Mouse (Mus musculus) Patski (cell line): Measurements from ENCODE around the gene Mat2a. TPM values are rescaled to one million over a fixed set of nuclear protein-coding genes. Genes with fewer than 3 reads are reported as not detected.
A peak's percentile ranks its signal among the peaks of the same experiment; 100 is the strongest.
"Not testable (repeated sequence)": the region's sequence is repeated elsewhere in the genome, so short reads cannot be mapped to it uniquely, and the experiment has no call there.

Experiments used
- ATAC-seq: fragments of 100-300 bp; one replicate; pipeline ENCODE4 v1.8.0; 2021
- CTCF ChIA-PET: fragments of 350-600 bp; sonication (Branson Sonifier 250); formaldehyde crosslinking; loops from one replicate; lab custom pipeline; 2022; ENCODE audit warnings: inconsistent platforms; lab: Charles Lee
- POLR2A ChIA-PET: fragments of 350-600 bp; sonication (Branson Sonifier 250); formaldehyde crosslinking; loops from one replicate; lab custom pipeline; 2022; ENCODE audit warnings: antibody characterized with exemption, inconsistent platforms; lab: Charles Lee
- DNase-seq: peaks from one replicate; pipeline ENCODE4 v3.0.0-alpha.2; 2011; ENCODE audit warnings: low read depth, low spot score
- H3K27me3 ChIP-seq: fragments of 371-371 bp; one replicate; pipeline ENCODE4 v1.5.1; 2021
- CTCF ChIP-seq: fragments of 100-300 bp; IDR thresholded peaks from one replicate; pipeline ENCODE4 v1.5.1; 2021
- in situ Hi-C: fragments of 300-500 bp; cut with MboI; formaldehyde crosslinking; loops from 3 replicates; pipeline ENCODE4 v1.11.1; 2018; ENCODE audit warnings: low pct_unique_long_range_greater_than_20kb, mixed read lengths
- polyA plus RNA-seq: library from polyadenylated mRNA; unstranded; gene quantifications from one replicate; pipeline ENCODE4 v1.2.3, GENCODE M21; 2021

Mat2a gene
- polyA plus RNA-seq, 1 experiment from 2014 or later = 181 TPM

GRCm38 (mm10) chr6:72476836-72477235 is 37.5 kb upstream of the Mat2a start:
- ChIA-PET POLR2A (no interaction called here), CTCF (interaction anchor here (1.6 kb wide), 1 partner anchor 17 kb away, joined by 5 read pairs; no protein-coding TSS in a partner anchor)
- DNase-seq (no peak), ATAC-seq (no peak)
- TF ChIP-seq CTCF = no peak
- H3K27me3 ChIP-seq = no peaks in the 10 kb centered on the region
- in situ Hi-C loops = no loop called here

GRCm38 (mm10) chr6:72475221-72475985 is 36.0 kb upstream of the Mat2a start:
- POLR2A ChIA-PET = interaction anchor here (0.6 to 1.0 kb wide), 2 partner anchors 9 to 18 kb away, joined by 3 read pairs; no protein-coding TSS in a partner anchor
- TF ChIP-seq CTCF = no peak
- DNase-seq (no peak), ATAC-seq (no peak)
- no peaks in the 10 kb centered on the region for H3K27me3 ChIP-seq
- CTCF ChIA-PET = interaction anchor here (0.9 to 1.4 kb wide), 2 partner anchors 16 to 35 kb away, joined by 3 to 4 read pairs; no protein-coding TSS in a partner anchor
- in situ Hi-C loops = no loop called here

- H3K27me3 ChIP-seq = no peaks in the 10 kb centered on the region
- ChIA-PET POLR2A (interaction anchor here (1.0 to 1.1 kb wide), 3 partner anchors 35 to 42 kb away, joined by 3 to 5 read pairs (median 3); no protein-coding TSS in a partner anchor), CTCF (interaction anchor here (0.9 kb wide), 1 partner anchor 10 kb away, joined by 3 read pairs; no protein-coding TSS in a partner anchor)
- DNase-seq = no peak
- peak; percentile 77 for ATAC-seq
- TF ChIP-seq CTCF = no peak
- in situ Hi-C loops = no loop called here
Measured at GRCm38 (mm10) chr6:72473264-72474041, 34.1 kb upstream of the Mat2a start.

- ChIA-PET POLR2A (interaction anchor here (1.5 kb wide), 1 partner anchor 9 kb away, joined by 3 read pairs; no protein-coding TSS in a partner anchor), CTCF (interaction anchor here (1.0 kb wide), 1 partner anchor 10 kb away, joined by 3 read pairs; no protein-coding TSS in a partner anchor)
- ATAC-seq = no peak
- TF ChIP-seq CTCF = no peak
- H3K27me3 ChIP-seq = no peaks in the 10 kb centered on the region
- no peak for DNase-seq
- in situ Hi-C loops = no loop called here
Measured at GRCm38 (mm10) chr6:72466171-72466570, 26.8 kb upstream of the Mat2a start.

- ChIA-PET POLR2A (interaction anchor here (0.6 to 1.5 kb wide), 2 partner anchors 9 to 26 kb away, joined by 3 read pairs; no protein-coding TSS in a partner anchor), CTCF (interaction anchor here (1.2 kb wide), 1 partner anchor 44 kb away, joined by 3 read pairs; no protein-coding TSS in a partner anchor)
- H3K27me3 ChIP-seq = no peaks in the 10 kb centered on the region
- DNase-seq = no peak
- TF ChIP-seq CTCF = no peak
- in situ Hi-C loops = no loop called here
- ATAC-seq = no peak
Measured at GRCm38 (mm10) chr6:72465361-72466157, 26.2 kb upstream of the Mat2a start.

- ATAC-seq, DNase-seq, POLR2A ChIA-PET, in situ Hi-C loops, CTCF ChIA-PET, H3K27me3 ChIP-seq: not testable (repeated sequence)
Measured at GRCm38 (mm10) chr6:72462550-72463257, 23.3 kb upstream of the Mat2a start.

- DNase-seq (no peak), ATAC-seq (no peak)
- CTCF ChIA-PET = no interaction called here
- POLR2A ChIA-PET = interaction anchor here (0.6 kb wide), 1 partner anchor 530 kb away, joined by 3 read pairs; no protein-coding TSS in a partner anchor
- TF ChIP-seq CTCF = no peak
- in situ Hi-C loops = no loop called here
- H3K27me3 ChIP-seq = no peaks in the 10 kb centered on the region
Measured at GRCm38 (mm10) chr6:72460036-72460801, 20.9 kb upstream of the Mat2a start.

- ChIA-PET POLR2A (no interaction called here), CTCF (no interaction called here)
- no peak for ATAC-seq
- DNase-seq = no peak
- TF ChIP-seq CTCF = no peak
- H3K27me3 ChIP-seq = no peaks in the 10 kb centered on the region
- in situ Hi-C loops = no loop called here
Measured at GRCm38 (mm10) chr6:72458921-72459320, 19.6 kb upstream of the Mat2a start.

GRCm38 (mm10) chr6:72458418-72458817 is 19.1 kb upstream of the Mat2a start:
- CTCF ChIA-PET = no interaction called here
- ATAC-seq = no peak

More at GRCm38 (mm10) chr6:72458418-72458817, 19.1 kb upstream of the Mat2a start:
- in situ Hi-C loops = no loop called here
- H3K27me3 ChIP-seq = no peaks in the 10 kb centered on the region
- POLR2A ChIA-PET = no interaction called here
- no peak for DNase-seq
- no peak for TF ChIP-seq CTCF
